Mouse (Mus musculus) forebrain, embryonic 16.5 days (tissue): ENCODE data around the gene Tprn. TPM values are rescaled to one million over a fixed set of nuclear protein-coding genes. Genes with fewer than 3 reads are reported as not detected.

Experiments used
- ATAC-seq: fragments of 200-750 bp; cut with Nextera tagmentation; 2 replicates; pipeline ENCODE4 v1.8.0; 2017; ENCODE audit warnings: mild to moderate bottlenecking, moderate library complexity
- H3K27ac ChIP-seq: fragments of 300-500 bp; sonication (generic); 2 replicates; pipeline ENCODE4 v1.5.1; 2014; ENCODE audit warnings: low read length, control low read depth
- H3K27me3 ChIP-seq: fragments of 300-500 bp; sonication (generic); replicated peaks from 2 replicates; pipeline ENCODE4 v1.6.1; 2014; ENCODE audit warnings: low read length; ENCODE audit not compliant: control insufficient read depth, insufficient read depth
- H3K36me3 ChIP-seq: fragments of 300-500 bp; sonication (generic); 2 replicates; pipeline ENCODE4 v1.6.1; 2014; ENCODE audit not compliant: control insufficient read depth, insufficient read depth
- H3K4me1 ChIP-seq: fragments of 300-500 bp; sonication (generic); replicated peaks from 2 replicates; pipeline ENCODE4 v1.6.1; 2014; ENCODE audit warnings: low read length; ENCODE audit not compliant: control insufficient read depth, insufficient read depth
- H3K4me2 ChIP-seq: fragments of 300-500 bp; sonication (generic); 2 replicates; pipeline ENCODE4 v1.6.1; 2014; ENCODE audit warnings: mild to moderate bottlenecking, low read length, control low read depth
- H3K4me3 ChIP-seq: fragments of 300-500 bp; sonication (generic); replicated peaks from 2 replicates; pipeline ENCODE4 v1.5.1; 2014; ENCODE audit warnings: mild to moderate bottlenecking, low read length, control low read depth
- H3K9ac ChIP-seq: fragments of 300-500 bp; sonication (generic); replicated peaks from 2 replicates; pipeline ENCODE4 v1.6.1; 2014; ENCODE audit warnings: low read depth, low read length, control low read depth
- H3K9me3 ChIP-seq: fragments of 300-500 bp; sonication (generic); 2 replicates; pipeline ENCODE4 v1.6.1; 2016; ENCODE audit warnings: low read length; ENCODE audit not compliant: control insufficient read depth
- WGBS: fragments of 180-500 bp; shearing (Covaris S2); extraction: QIAGEN DNeasy Blood & Tissue Kit; methylation state at CpG from one replicate; pipeline ENCODE4 v1.1.7; 2014; 5-methylcytosine and 5-hydroxymethylcytosine counted together
- polyA plus RNA-seq: library from polyadenylated mRNA; unstranded; fragments of >200 nt; fragmentation: Nextera tagmentation; extraction: Ambion mirVana; gene quantifications from 2 replicates; pipeline ENCODE4 v1.2.1, GENCODE M21; 2015

The Tprn gene
- polyA plus RNA-seq, 1 experiment from 2014 or later, result 14.8 TPM

DNA sequence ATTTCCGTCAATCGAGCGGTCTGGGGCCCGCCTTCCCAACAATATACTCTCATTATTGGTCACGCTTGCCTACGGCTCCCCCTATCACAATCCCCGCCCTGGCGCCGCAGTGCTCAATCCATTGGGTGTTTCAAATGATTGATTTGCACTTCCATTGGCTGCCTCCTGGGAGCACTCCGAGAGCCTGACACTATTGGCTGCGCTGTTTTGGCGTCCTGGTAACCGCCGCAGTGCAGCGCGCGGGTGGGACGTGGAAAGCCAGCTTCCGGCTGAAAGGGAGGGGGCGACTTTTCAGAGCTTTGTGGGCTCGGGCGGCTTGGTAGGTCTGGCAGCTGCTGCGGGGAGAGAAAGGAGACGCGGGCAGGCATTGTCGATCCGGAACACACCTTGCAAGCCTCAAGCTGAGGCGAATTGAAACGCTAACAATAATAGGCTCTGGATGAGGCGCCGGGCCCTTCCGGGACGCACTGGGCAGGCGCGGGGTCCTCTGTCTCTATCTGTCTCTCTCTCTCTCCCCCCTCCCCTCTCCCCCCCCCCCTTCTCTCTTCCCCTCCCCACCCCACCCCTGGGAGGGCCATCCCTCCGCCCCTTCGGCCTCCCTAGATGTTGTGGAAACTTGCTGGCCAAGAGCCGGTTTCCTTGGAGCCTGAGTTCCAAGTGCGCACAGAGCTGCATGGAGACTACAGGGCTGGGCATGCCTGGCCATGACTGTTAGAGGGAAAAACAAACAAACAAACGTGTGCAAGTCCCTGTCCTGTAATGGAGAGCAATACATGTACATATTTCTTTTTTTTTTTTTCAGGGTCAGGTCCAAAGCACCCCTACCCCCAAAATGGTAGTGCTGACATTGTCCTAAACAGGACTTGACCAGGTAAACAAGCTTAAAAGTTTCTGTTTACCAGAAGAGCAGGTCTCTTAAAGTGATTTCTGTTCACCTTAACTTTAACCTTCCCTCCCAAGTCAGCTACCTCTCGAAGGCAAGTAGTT lies 37.4 kb upstream of the Tprn start:
- Histone ChIP-seq H3K36me3 (no peaks in the 10 kb centered on the region), H3K4me2 (peak overlapping the region; percentile 52), H3K4me1 (peaks cover 17% of the 10 kb centered on the region), H3K9ac (peak overlapping the region; percentile 79), H3K4me3 (peak overlapping the region; percentile 71), H3K27ac (peak overlapping the region; percentile 98), H3K27me3 (no peaks in the 10 kb centered on the region), H3K9me3 (no peaks in the 10 kb centered on the region)
- peak; percentile 97 for ATAC-seq
- WGBS, result 2% methylated on average over 41 of the region's 41 CpGs

DNA sequence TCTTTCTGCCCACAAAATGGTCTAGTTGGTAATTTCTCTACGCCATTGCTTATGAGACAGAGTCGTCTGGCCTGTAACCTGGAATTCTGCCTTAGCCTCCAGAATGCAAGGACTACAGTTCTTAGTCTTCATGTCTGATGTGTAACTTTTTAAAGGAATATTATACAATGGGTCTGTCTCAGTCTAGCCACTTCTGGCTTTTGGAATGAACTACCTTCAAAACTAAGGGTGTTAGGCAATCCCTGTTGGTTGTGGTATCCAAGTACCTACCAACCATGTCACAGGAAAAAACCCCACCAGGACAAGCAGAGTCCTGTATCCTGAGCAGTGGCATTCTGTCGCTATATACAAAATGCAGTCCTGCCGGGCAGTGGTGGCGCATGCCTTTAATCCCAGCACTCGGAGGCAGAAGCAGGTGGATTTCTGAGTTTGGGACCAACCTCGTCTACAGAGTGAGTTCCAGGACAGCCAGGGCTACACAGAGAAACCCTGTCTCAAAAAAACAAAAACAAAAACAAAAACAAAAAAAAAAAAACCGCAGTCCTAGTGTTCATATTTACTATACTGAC lies 36.5 kb upstream of the Tprn start:
- Histone ChIP-seq H3K27ac (peak overlapping the region; percentile 98; the same call in 1 of the 2 replicates), H3K27me3 (no peaks in the 10 kb centered on the region), H3K36me3 (no peaks in the 10 kb centered on the region), H3K4me3 (no peak overlapping the region), H3K9ac (no peak overlapping the region; the same call in 1 of the 2 replicates), H3K4me1 (peaks cover 17% of the 10 kb centered on the region), H3K4me2 (peak overlapping the region; percentile 52; the same call in 1 of the 2 replicates), H3K9me3 (no peaks in the 10 kb centered on the region)
- 72% methylated on average over 8 of the region's 8 CpGs for WGBS
- ATAC-seq, result no peak

- H3K4me2 ChIP-seq, result no peak overlapping the region
- H3K36me3 ChIP-seq, result no peaks in the 10 kb centered on the region
- no peak for ATAC-seq
- 79% methylated on average over 5 of the region's 5 CpGs for WGBS
- peaks cover 17% of the 10 kb centered on the region for H3K4me1 ChIP-seq
- H3K9me3 ChIP-seq, result no peaks in the 10 kb centered on the region
- H3K4me3 ChIP-seq, result no peak overlapping the region
- no peaks in the 10 kb centered on the region for H3K27me3 ChIP-seq
- H3K9ac ChIP-seq, result no peak overlapping the region
- no peak overlapping the region for H3K27ac ChIP-seq
Measured at GRCm38 (mm10) chr2:25226864-25227263, 35.6 kb upstream of the Tprn start.

- H3K4me3 ChIP-seq, result no peak overlapping the region
- H3K27me3 ChIP-seq, result no peaks in the 10 kb centered on the region
- H3K36me3 ChIP-seq, result no peaks in the 10 kb centered on the region
- WGBS, result 93% methylated on average over 4 of the region's 4 CpGs
- H3K4me2 ChIP-seq, result no peak overlapping the region
- no peak overlapping the region for H3K27ac ChIP-seq
- no peak overlapping the region for H3K9ac ChIP-seq
- ATAC-seq, result no peak
- peaks cover 17% of the 10 kb centered on the region for H3K4me1 ChIP-seq
- H3K9me3 ChIP-seq, result no peaks in the 10 kb centered on the region
Measured at GRCm38 (mm10) chr2:25227406-25227805, 35.0 kb upstream of the Tprn start.

DNA sequence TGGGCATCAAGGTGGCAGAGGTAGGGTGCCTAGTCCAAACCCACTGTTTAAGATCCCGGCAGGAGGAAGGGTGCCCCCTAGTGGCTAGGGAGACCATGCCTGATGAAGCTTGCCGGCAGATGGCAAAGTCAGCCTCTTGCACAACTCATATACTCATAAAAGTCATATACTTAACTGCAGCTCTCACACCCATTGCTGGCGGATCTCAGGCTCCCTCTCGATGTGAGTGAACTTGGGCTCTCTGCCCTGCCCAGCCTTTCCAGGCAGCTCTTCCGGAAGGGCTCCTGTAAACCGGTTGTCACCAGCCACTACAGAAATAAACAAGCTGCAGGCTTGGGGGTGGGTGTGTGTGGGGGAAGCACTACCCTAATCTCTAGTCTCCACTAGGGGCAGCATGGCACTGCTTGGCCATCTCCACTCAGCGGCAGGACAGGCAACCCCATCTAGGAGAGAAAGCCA lies 34.0 kb upstream of the Tprn start:
- H3K36me3 ChIP-seq, result no peaks in the 10 kb centered on the region
- H3K4me3 ChIP-seq, result no peak overlapping the region
- no peak for ATAC-seq
- 0% methylated on average over 7 of the region's 7 CpGs for WGBS
- H3K4me2 ChIP-seq, result peak overlapping the region; percentile 40
- H3K4me1 ChIP-seq, result peaks cover 12% of the 10 kb centered on the region
- H3K9ac ChIP-seq, result 0 out of 2 replicates have a peak overlapping the region, but pooled peaks have one; percentile 9
- no peaks in the 10 kb centered on the region for H3K9me3 ChIP-seq
- H3K27ac ChIP-seq, result peak overlapping the region; percentile 46; the same call in 1 of the 2 replicates
- no peaks in the 10 kb centered on the region for H3K27me3 ChIP-seq

DNA sequence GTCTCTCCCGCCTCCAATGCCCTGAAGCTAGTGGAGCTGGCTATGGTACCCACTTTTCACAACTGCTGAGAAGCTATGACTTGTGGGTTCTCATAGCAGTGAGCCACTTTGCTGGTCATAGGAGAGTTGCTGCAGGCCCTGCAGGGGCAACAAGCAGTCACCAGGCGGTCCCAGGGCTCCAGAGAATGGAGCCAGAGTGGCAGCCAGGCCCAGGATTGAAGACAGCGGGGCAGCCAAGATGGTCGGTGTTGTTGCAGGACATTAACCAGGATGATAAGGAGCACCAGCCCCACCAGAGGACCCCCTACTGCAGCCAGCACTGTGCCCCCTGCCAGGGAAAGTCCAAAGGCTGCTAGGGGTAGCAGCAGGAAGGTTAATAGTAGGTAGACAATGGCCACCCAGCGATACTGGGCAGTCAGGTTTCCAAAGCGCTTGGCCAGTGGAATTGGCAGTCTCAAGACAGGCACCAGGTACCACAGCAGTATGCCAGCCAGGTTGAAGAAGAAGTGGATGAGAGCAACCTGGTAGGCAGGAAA lies 33.4 kb upstream of the Tprn start:
- no peak overlapping the region for H3K27ac ChIP-seq
- H3K4me1 ChIP-seq, result peaks cover 8% of the 10 kb centered on the region
- no peak for ATAC-seq
- WGBS, result 69% methylated on average over 6 of the region's 6 CpGs
- H3K9ac ChIP-seq, result no peak overlapping the region
- H3K36me3 ChIP-seq, result no peaks in the 10 kb centered on the region
- no peak overlapping the region for H3K4me3 ChIP-seq
- no peaks in the 10 kb centered on the region for H3K9me3 ChIP-seq
- H3K4me2 ChIP-seq, result no peak overlapping the region
- no peaks in the 10 kb centered on the region for H3K27me3 ChIP-seq

DNA sequence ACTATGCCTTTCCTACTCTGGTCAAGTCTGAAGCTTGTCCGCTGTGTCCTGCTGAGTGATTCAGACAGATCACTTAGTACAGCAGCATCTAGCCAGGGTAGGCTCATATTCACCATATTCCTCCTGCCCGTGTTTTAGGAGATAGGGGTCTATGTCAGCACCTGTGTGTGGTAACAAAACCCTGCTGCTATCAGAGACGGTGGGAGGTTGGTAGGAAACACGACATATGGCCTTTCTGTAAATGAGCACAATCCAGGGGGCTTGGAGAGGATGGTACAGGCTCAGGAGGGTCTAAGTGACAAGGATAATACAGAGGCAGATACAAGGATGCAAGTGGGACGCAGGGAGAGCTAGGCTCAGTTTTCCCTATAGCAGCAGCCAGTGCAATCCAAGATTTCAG lies 32.8 kb upstream of the Tprn start:
- no peaks in the 10 kb centered on the region for H3K36me3 ChIP-seq
- no peak overlapping the region for H3K9ac ChIP-seq
- no peak overlapping the region for H3K27ac ChIP-seq
- 80% methylated on average over 5 of the region's 5 CpGs for WGBS
- H3K9me3 ChIP-seq, result no peaks in the 10 kb centered on the region
- H3K4me1 ChIP-seq, result peaks cover 8% of the 10 kb centered on the region
- no peak overlapping the region for H3K4me3 ChIP-seq
- no peak overlapping the region for H3K4me2 ChIP-seq
- H3K27me3 ChIP-seq, result peaks cover 2% of the 10 kb centered on the region; the same call in 1 of the 2 replicates
- ATAC-seq, result no peak

DNA sequence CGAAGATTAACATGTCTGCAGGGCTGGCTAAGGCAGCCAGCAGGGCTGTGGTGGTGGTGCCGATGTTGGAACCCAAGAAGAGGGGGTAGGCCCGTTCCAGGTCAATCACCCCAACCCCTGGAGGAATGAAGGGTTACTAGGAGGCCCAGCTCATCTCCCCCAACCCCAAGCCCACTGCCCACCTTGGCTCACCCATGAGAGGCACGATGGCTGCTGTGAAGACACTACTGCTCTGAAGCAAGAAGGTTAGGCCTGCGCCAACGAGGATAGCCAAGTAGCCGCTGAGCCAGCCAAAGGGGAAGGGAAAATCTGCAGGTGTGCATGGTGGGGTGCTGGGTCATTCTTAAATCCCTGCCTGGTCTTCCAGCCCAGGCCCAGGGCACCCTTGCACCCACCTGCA lies 31.8 kb upstream of the Tprn start:
- 83% methylated on average over 7 of the region's 7 CpGs for WGBS
- no peak for ATAC-seq
- Histone ChIP-seq H3K4me2 (no peak overlapping the region), H3K27ac (no peak overlapping the region), H3K4me1 (peaks cover 5% of the 10 kb centered on the region), H3K9ac (no peak overlapping the region), H3K36me3 (no peaks in the 10 kb centered on the region), H3K9me3 (no peaks in the 10 kb centered on the region), H3K27me3 (peaks cover 2% of the 10 kb centered on the region; the same call in 1 of the 2 replicates), H3K4me3 (no peak overlapping the region)

- ATAC-seq, result no peak
- no peak overlapping the region for H3K4me3 ChIP-seq
- no peaks in the 10 kb centered on the region for H3K36me3 ChIP-seq
- no peak overlapping the region for H3K4me2 ChIP-seq
- H3K4me1 ChIP-seq, result 0 out of 2 replicates have a peak, but pooled peaks cover 3% of the 10 kb centered on the region
- no peak overlapping the region for H3K9ac ChIP-seq
- H3K9me3 ChIP-seq, result no peaks in the 10 kb centered on the region
- no peak overlapping the region for H3K27ac ChIP-seq
- peaks cover 2% of the 10 kb centered on the region; the same call in 1 of the 2 replicates for H3K27me3 ChIP-seq
- WGBS, result 49% methylated on average over 12 of the region's 12 CpGs
Measured at GRCm38 (mm10) chr2:25231038-25231437, 31.4 kb upstream of the Tprn start.
